7 mouse cellular contexts compared by ENCODE assay signal in the genomic region with DNA sequence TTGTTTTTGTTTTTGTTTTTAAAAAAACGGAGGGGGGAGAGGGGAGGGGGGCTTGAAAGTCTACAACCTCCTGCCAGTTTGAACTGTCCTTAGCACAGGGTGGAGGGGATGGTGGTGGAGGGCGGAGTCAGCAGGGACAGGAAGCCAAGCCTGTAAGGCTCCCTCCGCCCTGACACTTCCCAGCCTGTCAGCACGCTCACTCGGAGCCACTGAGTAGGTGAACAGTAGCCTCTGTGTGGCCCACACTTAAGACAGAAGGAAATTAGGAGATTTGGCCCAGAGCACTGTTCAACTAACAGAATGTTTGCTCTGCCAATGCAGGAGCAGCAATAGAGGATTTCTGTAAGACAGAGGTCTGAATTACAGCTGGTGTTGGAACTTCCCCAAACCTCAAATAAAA. TPM values are rescaled to one million over a fixed set of nuclear protein-coding genes. Genes with fewer than 3 reads are reported as not detected.
DNase-seq lines count a peak whose midpoint lies in the region; ATAC-seq and TF ChIP-seq lines count a peak whose summit lies in the region.

No protein-coding gene starts in this region.

- ATAC-seq in heart, postnatal 0 days (ENCODE audit: insufficient read depth, low read depth) = peak; percentile 47; the same call in 1 of the 2 replicates
- peak; percentile 52; the same call in 1 of the 2 replicates for ATAC-seq in liver, embryonic 16.5 days (ENCODE audit: low read depth)

- TF ChIP-seq POLR2A in spleen, adult 2 months (IDR thresholded peaks at IDR 0.05; ENCODE audit: low read depth, low read length) = no peak

- peak overlapping the region; percentile 21; the same call in 1 of the 2 replicates for H3K27ac ChIP-seq in spleen, adult 2 months (ENCODE audit: insufficient read depth, low read length)
- H3K27ac ChIP-seq in heart, postnatal 0 days (ENCODE audit: low read depth) = peak overlapping the region; percentile 89
- no peak overlapping the region for H3K27ac ChIP-seq in liver, embryonic 16.5 days (ENCODE audit: low read length)

- peaks cover under 1% of the 10 kb centered on the region; the same call in 1 of the 2 replicates for H3K36me3 ChIP-seq in spleen, adult 2 months (ENCODE audit: control insufficient read depth, insufficient read depth, low read length)
- H3K36me3 ChIP-seq in heart, postnatal 0 days (replicated peaks; ENCODE audit: control insufficient read depth, insufficient read depth, low read length) = peaks cover 27% of the 10 kb centered on the region
- peaks cover 13% of the 10 kb centered on the region; the same call in 1 of the 2 replicates for H3K36me3 ChIP-seq in liver, embryonic 16.5 days (ENCODE audit: control insufficient read depth, insufficient read depth)

- peaks cover 5% of the 10 kb centered on the region; the same call in 1 of the 2 replicates for H3K4me1 ChIP-seq in spleen, adult 2 months (ENCODE audit: control insufficient read depth, insufficient read depth, insufficient read length)
- H3K4me1 ChIP-seq in heart, postnatal 0 days (ENCODE audit: control insufficient read depth, insufficient read depth) = peaks cover 44% of the 10 kb centered on the region
- peaks cover 11% of the 10 kb centered on the region for H3K4me1 ChIP-seq in liver, embryonic 16.5 days (ENCODE audit: control insufficient read depth, low read depth, low read length)

- peak overlapping the region; percentile 28; the same call in 1 of the 2 replicates for H3K9ac ChIP-seq in heart, postnatal 0 days (replicated peaks; ENCODE audit: low read depth, low read length)
- no peak overlapping the region for H3K9ac ChIP-seq in liver, embryonic 16.5 days (ENCODE audit: low read depth, low read length)

- no peak for TF ChIP-seq EP300 in heart, postnatal 0 days (IDR thresholded peaks at IDR 0.05; ENCODE audit: low read depth)

- H3K4me3 ChIP-seq in spleen, adult 2 months (ENCODE audit: extremely low read depth, insufficient read depth, insufficient read length) = no peak overlapping the region
- H3K4me3 ChIP-seq in heart, postnatal 0 days (ENCODE audit: low read depth, low read length) = no peak overlapping the region
- H3K4me3 ChIP-seq in liver, embryonic 16.5 days (ENCODE audit: low read depth, low read length) = no peak overlapping the region

- WGBS in spleen, adult 2 months = 25% methylated on average over 5 of the region's 5 CpGs
- 6% methylated on average over 5 of the region's 5 CpGs for WGBS in heart, postnatal 0 days
- 22% methylated on average over 5 of the region's 5 CpGs for WGBS in liver, embryonic 16.5 days (ENCODE audit: insufficient replicate concordance)

- H3K9me3 ChIP-seq in heart, postnatal 0 days (replicated peaks; ENCODE audit: control insufficient read depth, low read length) = no peaks in the 10 kb centered on the region
- no peaks in the 10 kb centered on the region for H3K9me3 ChIP-seq in liver, embryonic 16.5 days (replicated peaks; ENCODE audit: control insufficient read depth, low read length)

- DNase-seq in spleen, adult 2 months (ENCODE audit: low read depth in 1 of 2, low spot score in 2 of 2) = no peak
- no peak for DNase-seq in spleen, adult 12 weeks (ENCODE audit: low spot score)
- peak; percentile 76 for DNase-seq in heart, postnatal 0 days (ENCODE audit: low spot score)
- peak; percentile 60 for DNase-seq in thymus, postnatal 14 days
- no peak for DNase-seq in ovary, postnatal 14 days (ENCODE audit: low spot score)
- no peak for DNase-seq in right cerebral cortex, postnatal 10 days (ENCODE audit: low spot score in 2 of 2)

- H3K4me2 ChIP-seq in heart, postnatal 0 days (ENCODE audit: low read depth, low read length) = peak overlapping the region; percentile 7; the same call in 1 of the 2 replicates
- H3K4me2 ChIP-seq in liver, embryonic 16.5 days (ENCODE audit: low read depth, low read length) = no peak overlapping the region

- H3K27me3 ChIP-seq in spleen, adult 2 months (ENCODE audit: control insufficient read depth, insufficient read depth, low read length) = no peaks in the 10 kb centered on the region
- no peaks in the 10 kb centered on the region for H3K27me3 ChIP-seq in heart, postnatal 0 days (ENCODE audit: control insufficient read depth, insufficient read depth, low read length)
- H3K27me3 ChIP-seq in liver, embryonic 16.5 days (ENCODE audit: control insufficient read depth, insufficient read depth, low read depth, low read length) = no peaks in the 10 kb centered on the region

- TF ChIP-seq CTCF in spleen, adult 2 months (IDR thresholded peaks at IDR 0.05; ENCODE audit: extremely low read depth, insufficient read depth, insufficient read length, insufficient replicate concordance) = no peak
- TF ChIP-seq CTCF in heart, postnatal 0 days (IDR thresholded peaks at IDR 0.05; ENCODE audit: low read depth) = no peak

RNA-seq across cellular contexts. Expression of a gene that starts 26.5 kb away (rescaled TPM):
- 274 and 338 TPM in 2 replicates for polyA plus RNA-seq in spleen, adult 2 months (2012; rRNA removed)
- 1.6 and 5.0 TPM in 2 replicates for total RNA-seq in heart, postnatal 0 days (2014; rRNA removed; ENCODE audit: low replicate concordance)
- polyA plus RNA-seq in heart, postnatal 0 days (2015; fragmentation: Nextera tagmentation; extraction: Ambion mirVana) = 1.2 and 1.7 TPM in 2 replicates
- polyA plus RNA-seq in liver, embryonic 16.5 days (2015; fragmentation: Nextera tagmentation; extraction: Ambion mirVana) = 14.1 and 15.4 TPM in 2 replicates

RNA-seq across cellular contexts. Expression of a gene that starts 49.6 kb away (rescaled TPM):
- 37.9 and 38.3 TPM in 2 replicates for polyA plus RNA-seq in spleen, adult 2 months (2012; rRNA removed)
- total RNA-seq in heart, postnatal 0 days (2014; rRNA removed; ENCODE audit: low replicate concordance) = 78.2 and 93.4 TPM in 2 replicates
- polyA plus RNA-seq in heart, postnatal 0 days (2015; fragmentation: Nextera tagmentation; extraction: Ambion mirVana) = 40.0 and 46.6 TPM in 2 replicates
- polyA plus RNA-seq in liver, embryonic 16.5 days (2015; fragmentation: Nextera tagmentation; extraction: Ambion mirVana) = 40.8 and 40.9 TPM in 2 replicates

RNA-seq across cellular contexts. Expression of a gene that starts 58.7 kb away (rescaled TPM):
- 3.0 and 4.8 TPM in 2 replicates for polyA plus RNA-seq in spleen, adult 2 months (2012; rRNA removed)
- total RNA-seq in heart, postnatal 0 days (2014; rRNA removed; ENCODE audit: low replicate concordance) = 19.9 and 28.4 TPM in 2 replicates
- polyA plus RNA-seq in heart, postnatal 0 days (2015; fragmentation: Nextera tagmentation; extraction: Ambion mirVana) = 12.4 and 13.0 TPM in 2 replicates
- 3.6 and 4.5 TPM in 2 replicates for polyA plus RNA-seq in liver, embryonic 16.5 days (2015; fragmentation: Nextera tagmentation; extraction: Ambion mirVana)

Comparison
In these comparisons a context has a peak if more than half of its experiments do, and no peak if none do; other contexts are left out.
1. DNase-seq: peak in heart, postnatal 0 days (single experiment) and thymus, postnatal 14 days (single experiment); none in spleen, adult 2 months (0 of 2), spleen, adult 12 weeks (single experiment), ovary, postnatal 14 days (single experiment) and right cerebral cortex, postnatal 10 days (0 of 2).
2. RNA of a gene that starts 26.5 kb away (polyA plus RNA-seq): 274 to 338 TPM in spleen, adult 2 months; 14.1 to 15.4 TPM in liver, embryonic 16.5 days and 1.2 to 1.7 TPM in heart, postnatal 0 days; every median in the first group is over 10 times any median in the second.